Mouse (Mus musculus) A20 (cell line): ENCODE data around the gene Sigirr.

Experiments used
- DNase-seq: peaks from one replicate; pipeline ENCODE4 v3.0.0-alpha.2; 2011; ENCODE audit warnings: low read depth, low spot score

The Sigirr gene

GRCm38 (mm10) chr7:141096649-141097056 lies 3.7 kb downstream of the Sigirr start:
- DNase-seq: peak; percentile 96

GRCm38 (mm10) chr7:141096021-141096420 lies 4.4 kb downstream of the Sigirr start:
- DNase-seq: peak; percentile 47

- DNase-seq: no peak
Measured at GRCm38 (mm10) chr7:141094487-141095205, 5.7 kb downstream of the Sigirr start.

- no peak for DNase-seq
Measured at GRCm38 (mm10) chr7:141093950-141094349, 6.4 kb downstream of the Sigirr start.

GRCm38 (mm10) chr7:141092051-141092735 lies 8.2 kb downstream of the Sigirr start:
- DNase-seq: peak; percentile 89

- no peak for DNase-seq
Measured at GRCm38 (mm10) chr7:141090228-141090627, 10.1 kb downstream of the Sigirr start.

- DNase-seq: no peak
Measured at GRCm38 (mm10) chr7:141088473-141088872, 11.9 kb downstream of the Sigirr start.

GRCm38 (mm10) chr7:141087894-141088293 lies 12.5 kb downstream of the Sigirr start:
- DNase-seq: no peak

GRCm38 (mm10) chr7:141079481-141080449 lies 20.6 kb downstream of the Sigirr start:
- no peak for DNase-seq

GRCm38 (mm10) chr7:141078876-141079275 lies 21.5 kb downstream of the Sigirr start:
- DNase-seq: no peak

- no peak for DNase-seq
Measured at GRCm38 (mm10) chr7:141077841-141078240, 22.5 kb downstream of the Sigirr start, which contains the start of gene Pkp3. Gene Pkp3 (plus strand): TSS chr7:141078218.

- DNase-seq: no peak
Measured at GRCm38 (mm10) chr7:141073782-141074181, 26.6 kb downstream of the Sigirr start.

- peak; percentile 74 for DNase-seq
Measured at GRCm38 (mm10) chr7:141072017-141072745, 28.2 kb downstream of the Sigirr start.

GRCm38 (mm10) chr7:141070058-141070862 lies 30.1 kb downstream of the Sigirr start:
- peak; percentile 49 for DNase-seq

- no peak for DNase-seq
Measured at GRCm38 (mm10) chr7:141068351-141068750, 32.0 kb downstream of the Sigirr start.

- no peak for DNase-seq
Measured at GRCm38 (mm10) chr7:141064576-141064975, 35.8 kb downstream of the Sigirr start.

GRCm38 (mm10) chr7:141064175-141064574 lies 36.2 kb downstream of the Sigirr start:
- no peak for DNase-seq

GRCm38 (mm10) chr7:141063353-141063752 lies 37.0 kb downstream of the Sigirr start:
- no peak for DNase-seq

GRCm38 (mm10) chr7:141062525-141062924 lies 37.8 kb downstream of the Sigirr start:
- DNase-seq: no peak

GRCm38 (mm10) chr7:141061269-141061692 lies 39.1 kb downstream of the Sigirr start:
- DNase-seq: no peak
